Mouse (Mus musculus) limb, embryonic 13.5 days (tissue): ENCODE measurements around the gene Mpv17. TPM values are rescaled to one million over a fixed set of nuclear protein-coding genes. Genes with fewer than 3 reads are reported as not detected.

Source experiments
- ATAC-seq: fragments of 200-750 bp; cut with Nextera tagmentation; 2 replicates; pipeline ENCODE4 v1.8.0; 2017; ENCODE audit warnings: low read depth, moderate number of reproducible peaks, moderate TSS enrichment; ENCODE audit not compliant: low FRiP score
- H3K27ac ChIP-seq: fragments of 300-500 bp; sonication (generic); 2 replicates; pipeline ENCODE4 v1.5.1; 2015; ENCODE audit warnings: inconsistent platforms, mild to moderate bottlenecking, moderate library complexity
- H3K27me3 ChIP-seq: fragments of 300-500 bp; sonication (generic); 2 replicates; pipeline ENCODE4 v1.6.1; 2015; ENCODE audit warnings: mild to moderate bottlenecking, inconsistent platforms
- H3K36me3 ChIP-seq: fragments of 300-500 bp; sonication (generic); 2 replicates; pipeline ENCODE4 v1.6.1; 2015; ENCODE audit warnings: inconsistent platforms, mild to moderate bottlenecking, moderate library complexity
- H3K4me1 ChIP-seq: fragments of 300-500 bp; sonication (generic); 2 replicates; pipeline ENCODE4 v1.6.1; 2015; ENCODE audit warnings: inconsistent platforms
- H3K4me2 ChIP-seq: fragments of 300-500 bp; sonication (generic); replicated peaks from 2 replicates; pipeline ENCODE4 v1.6.1; 2015; ENCODE audit warnings: inconsistent platforms, mild to moderate bottlenecking, moderate library complexity
- H3K4me3 ChIP-seq: fragments of 300-500 bp; sonication (generic); 2 replicates; pipeline ENCODE4 v1.5.1; 2015; ENCODE audit warnings: moderate library complexity, mild to moderate bottlenecking, inconsistent platforms
- H3K9ac ChIP-seq: fragments of 300-500 bp; sonication (generic); 2 replicates; pipeline ENCODE4 v1.6.1; 2015; ENCODE audit warnings: mild to moderate bottlenecking, inconsistent platforms
- H3K9me3 ChIP-seq: fragments of 300-500 bp; sonication (generic); 2 replicates; pipeline ENCODE4 v1.6.1; 2016; ENCODE audit warnings: inconsistent platforms
- WGBS: fragments of 180-500 bp; shearing (Covaris S2); methylation state at CpG from one replicate; pipeline ENCODE4 v1.1.7; 2015; 5-methylcytosine and 5-hydroxymethylcytosine counted together
- polyA plus RNA-seq: library from polyadenylated mRNA; unstranded; fragments of >200 nt; fragmentation: Nextera tagmentation; extraction: Ambion mirVana; gene quantifications from 2 replicates; pipeline ENCODE4 v1.2.1, GENCODE M21; 2015

Mpv17 gene
- polyA plus RNA-seq: 68.7 and 69.4 TPM in 2 replicates

DNA sequence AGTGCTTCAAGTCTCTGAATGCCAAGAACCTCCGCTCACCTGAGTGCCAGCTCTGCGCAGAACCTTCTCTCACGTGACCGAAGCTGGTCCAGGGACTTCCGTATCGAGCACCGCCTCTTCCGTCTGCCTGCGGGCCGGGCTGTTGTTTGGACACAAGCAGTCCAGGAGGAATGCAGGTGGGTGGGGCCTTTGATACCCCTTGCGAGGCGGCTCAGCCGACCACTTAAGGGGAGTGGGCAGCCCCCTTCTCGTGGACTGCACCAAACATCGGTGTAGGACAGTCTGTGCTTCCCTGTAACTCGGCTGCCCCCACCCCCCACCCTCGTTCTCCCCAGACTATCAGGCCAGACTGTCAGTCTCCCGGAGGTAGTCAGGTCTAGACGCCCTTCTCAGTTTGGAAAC, at the start of gene Mpv17:
Gene Mpv17, minus strand, starts transcription at position 100 of the 402 bp plus-strand sequence.
- H3K9ac ChIP-seq: peak within 1 kb of the TSS; percentile 75
- peak; percentile 97 for ATAC-seq
- peaks cover 55% of the 10 kb centered on the region for H3K36me3 ChIP-seq
- H3K4me3 ChIP-seq: peak within 1 kb of the TSS; percentile 62
- H3K4me1 ChIP-seq: peaks cover 14% of the 10 kb centered on the region
- peak within 1 kb of the TSS; percentile 85 for H3K27ac ChIP-seq
- peak within 1 kb of the TSS; percentile 90 for H3K4me2 ChIP-seq
- no peaks in the 10 kb centered on the region for H3K27me3 ChIP-seq
- under 1% methylated on average over 19 of the region's 19 CpGs for WGBS
- no peaks in the 10 kb centered on the region for H3K9me3 ChIP-seq

DNA sequence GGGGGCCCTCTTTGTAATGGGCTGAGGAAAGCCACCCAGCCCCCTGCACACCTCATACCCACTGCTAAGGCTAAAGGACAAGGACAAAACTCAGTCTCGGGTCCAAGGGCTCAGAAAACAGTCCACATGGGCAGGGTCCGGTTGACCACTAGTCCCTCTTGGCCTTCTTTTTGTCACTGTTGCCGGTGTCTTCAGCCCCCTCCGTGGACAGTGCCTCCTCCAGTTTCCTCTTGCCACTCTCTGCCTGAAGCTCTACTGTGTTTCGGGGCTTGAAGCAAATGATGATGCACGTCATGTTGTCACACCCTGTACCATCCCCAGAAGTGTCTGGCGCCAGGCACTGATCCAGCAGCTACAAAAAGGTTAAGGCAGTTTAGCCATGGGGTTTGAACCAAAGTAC, 48.9 kb upstream of the Mpv17 start:
- no peaks in the 10 kb centered on the region for H3K27me3 ChIP-seq
- peak overlapping the region; percentile 87 for H3K4me3 ChIP-seq
- WGBS: 88% methylated on average over 7 of the region's 7 CpGs
- H3K36me3 ChIP-seq: peaks cover 81% of the 10 kb centered on the region
- H3K9ac ChIP-seq: peak overlapping the region; percentile 71
- peak overlapping the region; percentile 75 for H3K4me2 ChIP-seq
- H3K9me3 ChIP-seq: peaks cover 6% of the 10 kb centered on the region
- H3K4me1 ChIP-seq: peaks cover 23% of the 10 kb centered on the region
- H3K27ac ChIP-seq: peak overlapping the region; percentile 70; the same call in 1 of the 2 replicates
- no peak for ATAC-seq

DNA sequence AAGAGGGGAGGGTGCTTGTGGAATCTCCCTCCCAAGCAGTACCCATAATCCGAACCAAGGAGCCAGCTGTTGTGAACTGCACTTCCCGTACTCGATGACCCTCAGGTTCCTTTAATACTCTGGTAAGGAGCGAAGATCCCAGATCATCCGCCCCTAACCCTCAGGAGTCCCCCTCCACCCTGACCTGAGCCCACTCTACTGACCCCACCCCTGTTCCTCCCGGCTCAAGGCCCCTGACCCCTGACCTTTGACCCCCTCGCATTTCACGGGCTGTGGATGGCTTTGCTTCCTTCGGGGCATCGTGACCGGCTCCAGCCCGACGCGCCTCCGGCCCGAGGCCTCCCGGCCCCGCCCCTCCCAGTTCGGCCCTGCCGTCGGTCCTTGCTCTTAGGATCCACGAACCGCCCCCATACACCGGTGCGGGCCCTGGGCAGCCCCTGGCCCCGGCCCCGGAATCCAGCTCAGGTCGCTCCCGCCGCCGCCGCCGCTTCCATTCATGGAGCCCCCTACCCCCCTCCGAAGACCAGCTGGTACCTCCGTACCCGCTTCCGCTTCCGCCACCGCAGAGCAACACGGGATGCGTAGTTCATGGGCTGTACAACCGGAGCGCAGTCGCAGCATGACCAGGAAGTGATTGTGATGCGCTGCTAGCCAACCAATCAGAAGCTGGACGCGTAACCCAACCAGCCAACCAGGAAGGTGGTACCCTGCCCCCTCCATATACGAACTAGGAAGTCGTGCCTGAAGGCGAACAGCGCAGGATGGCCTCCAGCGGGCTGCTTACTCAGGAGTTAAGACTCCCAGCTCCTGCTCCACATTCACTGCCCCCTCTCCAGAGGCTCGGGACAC, 47.9 kb upstream of the Mpv17 start, which contains the start of gene Zfp513:
Gene Zfp513, minus strand, starts transcription at position 562 of the 849 bp plus-strand sequence.
- H3K27ac ChIP-seq: peak within 1 kb of the TSS; percentile 73
- H3K36me3 ChIP-seq: peaks cover 81% of the 10 kb centered on the region
- H3K4me1 ChIP-seq: peaks cover 23% of the 10 kb centered on the region
- peaks cover 6% of the 10 kb centered on the region for H3K9me3 ChIP-seq
- H3K9ac ChIP-seq: peak within 1 kb of the TSS; percentile 91
- peak within 1 kb of the TSS; percentile 88 for H3K4me2 ChIP-seq
- no peaks in the 10 kb centered on the region for H3K27me3 ChIP-seq
- ATAC-seq: peak; percentile 99
- WGBS: under 1% methylated on average over 53 of the region's 53 CpGs
- peak within 1 kb of the TSS; percentile 87 for H3K4me3 ChIP-seq

DNA sequence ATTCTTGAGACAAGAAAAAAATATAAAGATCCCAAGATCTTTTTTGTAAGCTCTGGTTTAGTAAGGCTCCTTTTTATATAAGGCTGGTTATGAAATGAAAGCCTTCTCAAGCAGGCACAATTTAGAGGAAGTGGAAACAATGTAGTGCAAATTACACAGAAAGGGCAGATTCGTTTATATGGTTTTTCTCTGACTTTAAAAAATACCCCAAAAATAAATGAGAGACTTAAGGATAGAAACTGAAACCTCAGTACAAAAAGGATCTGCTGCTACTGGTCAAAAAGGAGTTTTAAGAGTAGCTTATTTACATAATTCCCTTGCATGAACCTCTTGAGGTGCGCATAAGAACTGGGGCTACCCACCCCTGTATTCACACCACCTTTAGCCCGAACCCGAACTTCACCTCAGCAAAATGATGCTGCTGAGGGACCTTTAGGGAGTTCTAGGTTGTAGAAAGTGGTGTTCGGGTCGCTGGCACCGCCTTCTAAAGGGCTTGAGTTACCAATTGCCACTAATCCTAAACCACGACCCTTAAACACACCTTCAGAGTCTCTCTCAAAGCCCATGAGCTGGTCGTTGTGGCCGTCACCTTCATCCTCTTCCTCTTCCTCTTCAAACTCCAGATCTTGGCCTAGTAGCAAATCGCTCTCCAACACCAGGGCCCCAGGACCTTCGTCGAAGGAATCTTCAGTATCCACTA, 47.1 kb upstream of the Mpv17 start:
- Histone ChIP-seq H3K9ac (peak overlapping the region; percentile 91), H3K27me3 (no peaks in the 10 kb centered on the region), H3K27ac (peak overlapping the region; percentile 73), H3K4me3 (peak overlapping the region; percentile 87), H3K36me3 (peaks cover 83% of the 10 kb centered on the region), H3K9me3 (peaks cover 6% of the 10 kb centered on the region), H3K4me1 (peaks cover 23% of the 10 kb centered on the region), H3K4me2 (peak overlapping the region; percentile 88)
- no peak for ATAC-seq
- 17% methylated on average over 13 of the region's 13 CpGs for WGBS

DNA sequence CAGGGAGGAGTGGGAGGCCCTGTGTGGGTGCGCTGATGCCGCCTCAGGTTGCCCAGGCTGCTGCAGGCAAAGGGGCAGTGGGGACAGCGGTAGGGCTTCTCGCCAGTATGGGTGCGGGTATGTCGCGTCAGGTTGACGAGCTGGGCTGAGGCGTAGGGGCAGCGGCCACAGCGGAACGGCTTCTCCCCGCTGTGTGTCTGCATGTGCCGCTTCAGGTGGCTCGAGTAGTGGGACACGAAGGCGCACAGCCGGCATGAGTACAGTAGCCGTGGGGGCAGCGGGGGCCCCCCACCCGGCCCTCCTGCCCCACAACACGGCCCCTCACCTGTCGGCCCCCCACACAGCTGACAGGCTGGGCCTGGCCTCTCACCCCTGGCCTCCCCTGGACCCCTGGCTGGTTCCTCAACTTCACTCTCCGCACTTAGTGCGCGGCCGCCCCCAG, 46.3 kb upstream of the Mpv17 start:
- ATAC-seq: no peak
- H3K9me3 ChIP-seq: peaks cover 6% of the 10 kb centered on the region
- H3K4me3 ChIP-seq: peak overlapping the region; percentile 87
- H3K9ac ChIP-seq: peak overlapping the region; percentile 27
- H3K4me1 ChIP-seq: peaks cover 23% of the 10 kb centered on the region
- peaks cover 83% of the 10 kb centered on the region for H3K36me3 ChIP-seq
- H3K27me3 ChIP-seq: no peaks in the 10 kb centered on the region
- peak overlapping the region; percentile 88 for H3K4me2 ChIP-seq
- WGBS: 88% methylated on average over 27 of the region's 27 CpGs
- H3K27ac ChIP-seq: no peak overlapping the region

DNA sequence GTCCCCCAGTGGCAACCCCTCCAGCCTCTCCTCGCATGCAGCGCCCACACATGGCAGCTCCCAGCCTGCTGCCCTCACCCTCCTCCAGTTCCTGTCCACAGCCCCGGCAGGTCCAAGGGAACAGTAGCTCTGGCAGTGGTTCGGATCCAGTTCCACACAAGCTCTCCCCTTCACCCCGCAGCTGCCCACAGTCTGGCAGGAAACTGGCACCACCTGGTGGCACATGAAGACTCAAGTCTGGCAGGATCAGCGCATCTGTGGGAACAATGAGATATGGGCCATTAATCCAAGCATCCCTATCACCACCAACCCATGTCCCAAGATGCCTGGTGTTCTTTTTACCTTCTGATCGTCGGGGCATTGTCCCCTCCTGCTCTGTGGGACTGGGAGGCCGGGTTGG, 45.8 kb upstream of the Mpv17 start:
- WGBS: 88% methylated on average over 9 of the region's 9 CpGs
- no peak for ATAC-seq
- H3K27me3 ChIP-seq: no peaks in the 10 kb centered on the region
- no peak overlapping the region for H3K4me2 ChIP-seq
- no peak overlapping the region for H3K27ac ChIP-seq
- H3K36me3 ChIP-seq: peaks cover 83% of the 10 kb centered on the region
- H3K4me3 ChIP-seq: peak overlapping the region; percentile 87
- peak overlapping the region; percentile 27 for H3K9ac ChIP-seq
- peaks cover 23% of the 10 kb centered on the region for H3K4me1 ChIP-seq
- peaks cover 6% of the 10 kb centered on the region for H3K9me3 ChIP-seq

DNA sequence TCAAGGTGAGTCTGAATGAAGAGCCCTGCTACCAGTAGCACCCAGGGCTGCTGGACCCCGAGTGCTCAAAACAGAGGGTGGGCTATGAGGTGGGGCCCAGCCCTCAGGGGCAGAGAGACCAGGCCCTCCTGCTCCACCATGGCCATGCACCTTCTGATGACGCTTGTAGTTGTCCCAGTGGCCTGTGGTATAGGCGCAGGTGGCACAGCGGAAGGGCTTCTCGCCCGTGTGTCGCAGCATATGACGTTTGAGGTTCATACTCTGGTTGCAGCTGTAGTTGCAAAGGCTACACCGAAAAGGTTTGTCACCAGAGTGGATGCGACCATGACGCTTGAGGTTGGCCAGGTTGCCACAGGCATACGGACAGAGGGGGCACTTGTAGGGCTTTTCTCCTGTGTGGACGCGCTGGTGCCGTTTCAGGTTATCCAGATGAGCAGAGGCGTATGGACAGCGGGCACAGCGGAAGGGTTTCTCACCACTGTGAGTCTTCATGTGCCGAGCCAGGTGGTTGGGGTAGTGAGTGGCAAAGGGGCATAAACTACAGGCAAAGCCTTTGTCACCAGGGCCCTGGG, 45.4 kb upstream of the Mpv17 start:
- no peak overlapping the region for H3K9ac ChIP-seq
- H3K36me3 ChIP-seq: peaks cover 83% of the 10 kb centered on the region
- ATAC-seq: no peak

DNA sequence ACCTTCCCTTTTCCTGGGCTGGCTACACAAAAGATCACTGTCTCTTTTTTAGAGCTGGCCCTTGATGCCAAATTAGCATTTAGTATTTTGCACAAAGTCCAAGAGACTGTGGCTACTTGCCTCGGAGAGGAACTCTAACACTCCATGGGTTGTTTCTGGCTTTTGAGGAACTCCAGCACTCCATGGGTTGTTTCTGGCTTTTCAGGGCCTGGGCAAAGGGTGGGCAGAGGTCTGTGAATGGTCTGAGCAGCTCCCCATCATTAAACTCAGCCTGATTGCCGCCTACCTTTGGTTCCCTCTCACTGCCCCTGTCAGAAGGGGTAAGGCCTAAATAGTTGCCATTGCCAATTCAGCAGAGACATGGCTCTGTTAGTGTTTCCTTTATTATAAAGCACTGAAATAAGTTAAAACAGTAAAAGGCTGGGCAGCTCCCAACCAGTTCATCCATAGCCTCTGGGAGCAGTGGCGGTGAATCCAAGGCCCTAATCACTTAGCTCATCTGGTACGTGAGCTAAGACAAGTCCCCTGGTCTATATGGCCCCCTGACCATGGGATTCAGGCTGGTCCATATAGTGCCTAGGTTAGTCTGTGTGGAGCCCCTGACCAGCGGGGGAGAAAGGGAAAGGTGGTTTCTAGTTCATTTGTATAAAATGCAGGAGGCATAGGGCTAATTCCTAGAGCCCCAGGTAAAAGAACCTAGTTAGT, 44.7 kb upstream of the Mpv17 start:
- H3K36me3 ChIP-seq: peaks cover 77% of the 10 kb centered on the region
- ATAC-seq: no peak
- WGBS: 85% methylated on average over 5 of the region's 5 CpGs

More for the DNA sequence above, 45.4 kb upstream of the Mpv17 start:
- 91% methylated on average over 19 of the region's 19 CpGs for WGBS
- no peak overlapping the region for H3K4me2 ChIP-seq
- H3K27me3 ChIP-seq: no peaks in the 10 kb centered on the region
- peaks cover 6% of the 10 kb centered on the region for H3K9me3 ChIP-seq
- H3K4me3 ChIP-seq: no peak overlapping the region
- H3K27ac ChIP-seq: no peak overlapping the region
- H3K4me1 ChIP-seq: peaks cover 27% of the 10 kb centered on the region

DNA sequence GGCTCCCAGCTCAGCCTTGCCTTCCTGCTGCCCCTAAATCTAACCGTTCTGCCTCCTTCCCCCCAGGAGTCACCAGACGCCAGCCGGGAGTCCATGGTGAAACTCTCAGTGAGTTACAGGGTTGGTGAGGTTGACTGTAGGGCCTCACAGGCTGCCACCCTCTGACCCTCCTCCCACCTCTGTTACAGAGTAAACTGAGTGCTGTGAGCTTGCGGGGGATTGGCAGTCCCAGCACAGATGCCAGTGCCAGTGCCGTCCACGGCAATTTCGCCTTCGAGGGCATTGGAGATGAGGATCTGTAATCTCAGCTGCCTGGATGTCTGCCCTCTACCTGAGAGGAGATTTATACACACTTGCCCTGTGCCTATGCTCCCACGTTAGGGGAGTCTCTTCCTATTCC, 44.1 kb upstream of the Mpv17 start:
- no peak overlapping the region for H3K4me2 ChIP-seq
- peaks cover 6% of the 10 kb centered on the region for H3K9me3 ChIP-seq
- no peak overlapping the region for H3K27ac ChIP-seq
- 85% methylated on average over 9 of the region's 9 CpGs for WGBS
- H3K4me1 ChIP-seq: peaks cover 34% of the 10 kb centered on the region
- H3K4me3 ChIP-seq: no peak overlapping the region
- H3K9ac ChIP-seq: no peak overlapping the region
- H3K27me3 ChIP-seq: no peaks in the 10 kb centered on the region
- ATAC-seq: no peak
- H3K36me3 ChIP-seq: peaks cover 71% of the 10 kb centered on the region

More for the DNA sequence above, 44.7 kb upstream of the Mpv17 start:
- Histone ChIP-seq H3K4me1 (peaks cover 33% of the 10 kb centered on the region), H3K27ac (no peak overlapping the region), H3K27me3 (no peaks in the 10 kb centered on the region), H3K9me3 (peaks cover 6% of the 10 kb centered on the region), H3K9ac (no peak overlapping the region), H3K4me2 (no peak overlapping the region), H3K4me3 (no peak overlapping the region)

DNA sequence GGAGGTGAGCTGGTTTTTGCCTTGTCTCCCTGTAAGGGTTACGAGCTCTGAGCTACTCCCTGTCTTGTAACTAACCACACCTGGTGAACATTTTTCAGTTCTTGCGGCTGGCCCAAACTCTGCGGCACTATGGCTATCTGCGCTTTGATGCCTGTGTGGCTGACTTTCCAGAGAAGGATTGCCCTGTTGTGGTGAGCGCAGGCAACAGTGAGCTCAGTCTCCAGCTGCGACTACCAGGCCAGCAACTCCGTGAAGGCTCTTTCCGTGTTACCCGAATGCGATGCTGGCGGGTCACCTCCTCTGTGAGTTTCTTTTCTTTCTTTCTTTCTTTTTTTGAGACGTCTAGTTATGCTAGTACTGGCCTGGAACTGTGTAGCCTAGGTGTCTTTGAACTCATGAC, 43.0 kb upstream of the Mpv17 start:
- H3K36me3 ChIP-seq: peaks cover 62% of the 10 kb centered on the region
- no peak overlapping the region for H3K4me3 ChIP-seq
- H3K27ac ChIP-seq: no peak overlapping the region
- peaks cover 6% of the 10 kb centered on the region for H3K9me3 ChIP-seq
- no peak for ATAC-seq
- no peak overlapping the region for H3K9ac ChIP-seq
- no peak overlapping the region for H3K4me2 ChIP-seq
- WGBS: 91% methylated on average over 12 of the region's 12 CpGs
- no peaks in the 10 kb centered on the region for H3K27me3 ChIP-seq
- peaks cover 29% of the 10 kb centered on the region for H3K4me1 ChIP-seq

DNA sequence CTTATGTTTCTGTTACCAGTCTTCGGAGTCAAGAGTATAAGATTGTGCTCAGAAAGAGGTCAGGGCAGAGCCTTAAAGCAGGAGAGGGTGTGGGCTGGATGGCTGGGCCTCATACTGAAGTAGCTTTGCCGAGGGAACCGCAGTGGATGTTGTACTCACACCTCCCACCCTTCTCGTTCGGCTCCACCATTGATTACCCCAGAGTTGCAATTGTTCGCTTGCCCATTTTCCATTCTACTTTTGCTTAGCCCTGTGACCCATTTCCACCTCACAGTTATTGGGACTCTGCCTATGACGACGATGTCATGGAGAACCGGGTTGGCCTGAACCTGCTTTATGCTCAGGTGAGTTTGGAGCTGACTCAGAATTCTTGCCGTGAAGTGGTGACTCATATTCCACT, 42.2 kb upstream of the Mpv17 start:
- no peaks in the 10 kb centered on the region for H3K27me3 ChIP-seq
- H3K27ac ChIP-seq: no peak overlapping the region
- WGBS: 93% methylated on average over 10 of the region's 10 CpGs
- H3K36me3 ChIP-seq: peaks cover 65% of the 10 kb centered on the region
- no peak overlapping the region for H3K4me2 ChIP-seq
- ATAC-seq: no peak
- H3K9me3 ChIP-seq: peaks cover 6% of the 10 kb centered on the region
- H3K9ac ChIP-seq: no peak overlapping the region
- H3K4me3 ChIP-seq: no peak overlapping the region
- H3K4me1 ChIP-seq: peaks cover 36% of the 10 kb centered on the region
